Mouse (Mus musculus) layer of hippocampus, adult 9-10 months (tissue): ENCODE measurements around the gene Pdgfb.
A peak's percentile ranks its signal among the peaks of the same experiment; 100 is the strongest.

ENCODE experiments used
- DNase-seq: peaks from one replicate; pipeline ENCODE4 v3.0.0; 2022; ENCODE audit warnings: low spot score

The Pdgfb gene

DNA sequence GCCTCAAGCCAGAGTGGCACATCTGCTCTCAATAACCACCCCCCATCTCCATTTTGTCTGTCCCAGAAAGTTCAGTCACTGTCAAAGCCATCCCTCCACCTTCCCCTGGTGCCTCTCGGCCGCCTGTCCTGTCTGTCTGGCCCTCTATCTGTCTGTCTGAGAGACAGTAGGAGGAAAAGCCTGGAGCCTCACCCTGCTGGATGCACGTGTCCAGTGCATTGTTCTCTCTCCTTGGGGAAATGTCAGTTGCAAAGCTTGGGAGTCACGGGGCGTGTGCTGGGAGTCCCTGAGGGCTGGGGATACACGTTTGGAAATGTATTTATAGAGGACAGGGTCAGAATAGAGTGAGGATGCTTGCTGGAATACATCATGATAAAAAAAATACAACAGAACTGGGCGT, 61.3 kb downstream of the Pdgfb start:
- no peak for DNase-seq

DNA sequence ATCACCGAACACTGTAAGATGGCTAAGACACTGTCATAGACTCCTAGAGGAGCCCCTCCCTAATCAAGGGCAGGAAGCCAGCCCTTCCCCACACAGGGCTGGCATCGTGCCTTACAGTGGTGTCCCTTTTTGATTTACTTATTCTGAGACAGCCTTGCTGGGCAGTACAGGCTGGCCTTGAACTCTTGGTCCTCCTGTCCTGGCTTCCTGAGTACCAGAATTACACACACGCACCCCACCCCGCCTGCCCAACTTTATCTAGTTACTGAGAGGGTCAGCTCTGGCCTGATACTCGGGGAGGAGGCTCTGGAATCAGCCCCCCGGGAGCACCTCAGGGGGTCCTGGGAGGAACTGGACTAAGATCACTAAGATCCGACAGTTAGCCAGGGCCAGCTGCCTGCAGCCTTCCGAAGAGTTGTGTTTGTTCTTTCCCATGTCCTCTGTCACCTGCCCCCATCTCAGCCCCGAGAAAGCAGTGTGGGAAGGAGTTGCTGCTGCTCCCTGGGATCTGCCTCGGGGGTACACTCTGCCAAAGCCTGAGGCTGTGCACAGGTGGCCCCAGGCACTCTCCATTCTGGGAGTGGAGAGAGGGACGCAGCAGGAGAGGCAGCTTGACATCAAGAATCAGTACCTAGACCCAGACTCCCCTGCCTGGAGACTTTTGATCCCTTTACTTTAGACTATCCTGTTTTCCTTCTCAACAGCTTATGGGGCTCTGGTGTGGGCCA, 62.1 kb downstream of the Pdgfb start:
- no peak for DNase-seq

DNA sequence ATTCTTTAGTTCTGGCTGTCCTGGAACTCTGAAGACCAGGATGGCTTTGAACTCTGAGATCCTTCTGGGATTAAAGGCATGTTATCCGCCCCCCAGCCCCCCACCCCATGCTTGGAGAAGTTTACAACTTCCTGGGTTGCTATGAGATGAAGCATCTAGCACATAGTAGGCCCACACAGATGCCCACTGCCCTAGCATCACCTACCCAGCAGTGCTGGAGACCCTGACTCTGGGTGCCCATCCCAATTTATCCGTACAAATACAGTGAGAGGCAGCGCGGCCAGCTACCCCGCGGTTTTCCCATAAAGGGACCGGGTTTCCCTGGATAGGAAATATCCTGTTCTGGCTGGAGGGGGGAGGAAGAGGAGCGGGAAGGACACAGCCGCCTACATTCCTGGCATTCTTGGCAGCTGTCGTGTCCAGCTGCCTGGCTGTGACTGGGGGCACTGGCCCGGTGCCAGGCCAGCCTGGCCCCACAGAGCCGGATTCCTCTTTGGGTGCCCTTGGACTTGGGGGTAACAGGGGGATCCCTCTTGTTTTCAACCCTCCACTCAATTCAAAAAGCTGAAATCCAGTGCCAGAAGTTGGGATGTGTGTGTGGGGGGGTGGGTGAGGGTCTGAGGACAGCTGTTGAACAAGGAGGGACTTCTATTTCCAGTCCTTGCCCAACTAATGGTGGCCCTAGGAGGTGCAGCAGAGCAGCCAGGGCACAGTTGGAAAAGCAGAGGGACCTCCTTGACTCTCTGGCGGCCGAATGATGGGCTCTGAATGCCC, 62.9 kb downstream of the Pdgfb start:
- DNase-seq: no peak

DNA sequence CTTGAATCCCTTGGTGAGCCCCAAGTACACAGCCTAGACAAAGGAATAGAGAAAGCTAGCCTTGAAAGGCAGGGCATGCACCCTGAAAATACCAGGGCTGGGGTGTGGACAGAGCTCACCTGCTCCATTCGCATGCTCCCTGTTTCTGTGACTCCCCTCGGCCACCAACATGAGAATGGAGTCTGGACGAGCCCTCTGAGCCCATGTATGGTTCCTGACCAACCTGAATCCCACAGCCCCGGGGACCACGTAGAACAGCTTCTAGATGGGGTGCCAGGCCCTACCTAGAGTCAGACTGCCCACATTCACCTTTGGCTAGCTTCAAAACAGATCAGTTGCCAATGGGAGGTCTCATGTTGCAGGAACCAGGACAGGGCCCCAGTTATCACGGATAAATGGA, 63.6 kb downstream of the Pdgfb start:
- no peak for DNase-seq

DNA sequence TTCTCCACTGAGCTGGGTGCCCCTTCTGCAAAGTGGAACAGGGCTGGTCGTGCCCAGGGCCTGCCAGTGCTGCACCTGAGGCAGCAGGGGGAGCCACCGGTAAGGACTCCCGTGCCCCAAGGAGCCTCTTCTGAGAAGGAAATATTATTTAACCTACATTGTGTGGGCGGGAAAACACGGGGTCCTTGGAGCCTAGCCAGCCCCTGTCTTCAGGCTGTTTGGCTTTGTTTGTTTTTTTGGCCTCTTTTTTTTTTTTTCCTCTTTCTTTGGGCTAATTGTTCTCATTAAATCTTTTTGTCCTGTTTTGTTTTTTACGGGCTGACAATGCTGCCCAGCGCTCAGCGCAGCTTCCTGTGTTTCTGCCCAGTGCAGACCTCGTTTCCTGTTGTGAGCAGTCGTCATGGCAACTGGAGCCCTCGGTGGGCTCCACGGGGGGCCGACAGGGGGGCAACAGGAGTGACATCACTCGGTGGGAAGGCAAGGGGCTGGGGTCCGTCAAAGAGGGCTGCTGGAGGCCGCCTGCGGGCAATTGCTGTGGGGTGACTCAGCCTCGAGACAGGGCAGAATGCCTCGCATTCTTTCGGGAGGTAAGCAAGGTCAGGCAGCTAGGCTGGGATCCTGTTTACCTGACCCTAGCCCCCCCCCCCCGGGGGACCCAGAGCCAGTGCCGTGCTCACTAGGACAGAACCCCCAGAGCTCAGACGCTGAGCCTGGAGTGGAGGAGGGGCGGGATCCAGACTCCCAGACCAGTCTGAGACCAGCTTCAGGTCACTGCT, 64.3 kb downstream of the Pdgfb start:
- DNase-seq: no peak

DNA sequence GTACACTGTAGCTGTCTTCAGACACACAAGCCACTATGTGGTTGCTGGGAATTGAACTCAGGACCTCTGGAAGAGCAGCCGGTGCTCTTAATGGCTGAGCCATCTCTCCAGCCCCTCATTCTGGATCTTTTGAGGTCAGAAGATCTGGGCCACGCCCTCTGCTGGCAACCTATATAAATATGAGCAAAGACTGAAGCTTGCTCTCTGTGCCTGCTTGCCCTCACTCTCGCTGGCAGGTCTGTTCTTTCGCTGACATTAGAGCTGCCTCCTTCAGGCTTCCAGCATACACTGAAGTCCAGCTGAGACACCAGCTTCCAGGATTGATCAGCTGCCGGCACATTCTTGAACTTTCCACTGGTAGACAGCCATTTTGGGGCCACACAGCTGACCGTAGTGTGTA, 67.1 kb downstream of the Pdgfb start:
- DNase-seq: no peak

DNA sequence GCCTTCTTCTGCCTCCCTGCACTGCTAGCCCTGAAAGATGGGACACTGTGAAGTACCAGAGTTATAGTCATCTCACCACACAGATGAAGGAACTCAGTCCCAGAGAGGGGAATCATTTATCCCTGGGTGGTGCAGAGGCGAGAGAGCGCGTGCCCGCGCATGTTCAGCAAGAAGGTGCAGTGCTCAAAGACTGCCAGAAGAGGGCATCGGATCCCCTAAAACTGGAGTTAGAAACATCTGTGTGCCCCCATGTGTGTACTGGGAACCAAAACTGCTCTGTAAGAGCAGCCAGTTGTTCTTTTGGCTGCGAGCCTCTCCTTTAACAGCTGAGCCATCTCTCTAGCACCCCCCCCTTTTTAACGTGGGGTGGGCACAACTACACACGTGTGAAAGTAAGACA, 68.0 kb downstream of the Pdgfb start:
- no peak for DNase-seq

DNA sequence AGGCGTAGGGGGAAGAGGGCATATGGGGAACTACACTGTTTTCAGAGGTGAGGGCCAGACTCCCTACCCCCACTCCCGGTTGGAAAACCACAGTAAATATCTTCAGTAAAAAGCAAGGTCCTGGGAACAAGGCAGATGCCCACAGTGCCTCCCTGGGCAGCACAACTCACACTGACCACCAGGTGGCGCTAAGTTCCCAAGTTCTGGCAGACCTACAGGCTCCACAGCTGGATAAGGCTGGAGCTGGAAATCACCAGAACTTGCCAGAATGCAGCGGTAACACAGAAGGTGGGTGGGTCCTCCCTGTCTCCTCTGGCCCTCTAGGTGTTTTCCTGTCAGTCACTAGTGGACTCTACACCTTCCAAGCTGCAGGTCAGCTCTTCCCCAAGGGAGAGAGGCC, 68.8 kb downstream of the Pdgfb start:
- DNase-seq: peak; percentile 83
